Mouse (Mus musculus) ZHBTc4 (cell line): Measurements from ENCODE around the gene Rftn1.

ENCODE experiments used
- DNase-seq: peaks from one replicate; pipeline ENCODE4 v3.0.0-alpha.2; 2011; ENCODE audit warnings: low read depth, low spot score

Rftn1 gene

GRCm38 (mm10) chr17:50172795-50173194, 17.7 kb downstream of the Rftn1 start:
- peak; percentile 28 for DNase-seq

- DNase-seq, result no peak
Observed at GRCm38 (mm10) chr17:50170935-50171545, 19.4 kb downstream of the Rftn1 start.

GRCm38 (mm10) chr17:50169946-50170427, 20.5 kb downstream of the Rftn1 start:
- no peak for DNase-seq

GRCm38 (mm10) chr17:50160904-50161805, 29.3 kb downstream of the Rftn1 start:
- no peak for DNase-seq

GRCm38 (mm10) chr17:50160357-50160756, 30.1 kb downstream of the Rftn1 start:
- DNase-seq, result no peak

GRCm38 (mm10) chr17:50159816-50160215, 30.7 kb downstream of the Rftn1 start:
- DNase-seq, result no peak

- DNase-seq, result no peak
Observed at GRCm38 (mm10) chr17:50158565-50158964, 31.9 kb downstream of the Rftn1 start.

GRCm38 (mm10) chr17:50157190-50158150, 33.0 kb downstream of the Rftn1 start:
- DNase-seq, result no peak

GRCm38 (mm10) chr17:50152085-50152484, 38.4 kb downstream of the Rftn1 start:
- no peak for DNase-seq

- no peak for DNase-seq
Observed at GRCm38 (mm10) chr17:50151208-50151723, 39.2 kb downstream of the Rftn1 start.

- DNase-seq, result no peak
Observed at GRCm38 (mm10) chr17:50150416-50151207, 39.9 kb downstream of the Rftn1 start.

- DNase-seq, result no peak
Observed at GRCm38 (mm10) chr17:50149690-50150210, 40.7 kb downstream of the Rftn1 start.

- DNase-seq, result no peak
Observed at GRCm38 (mm10) chr17:50147831-50148587, 42.5 kb downstream of the Rftn1 start.

- no peak for DNase-seq
Observed at GRCm38 (mm10) chr17:50143354-50143753, 47.1 kb downstream of the Rftn1 start.

GRCm38 (mm10) chr17:50142553-50142952, 47.9 kb downstream of the Rftn1 start:
- no peak for DNase-seq

- no peak for DNase-seq
Observed at GRCm38 (mm10) chr17:50142151-50142550, 48.3 kb downstream of the Rftn1 start.

GRCm38 (mm10) chr17:50136060-50136459, 54.4 kb downstream of the Rftn1 start:
- no peak for DNase-seq

GRCm38 (mm10) chr17:50135466-50135865, 55.0 kb downstream of the Rftn1 start:
- DNase-seq, result no peak

- DNase-seq, result no peak
Observed at GRCm38 (mm10) chr17:50131698-50132097, 58.8 kb downstream of the Rftn1 start.

- no peak for DNase-seq
Observed at GRCm38 (mm10) chr17:50130421-50130820, 60.1 kb downstream of the Rftn1 start.
